Mouse (Mus musculus) lung, embryonic 16.5 days (tissue): Measurements from ENCODE around the gene Pdlim4. TPM values are rescaled to one million over a fixed set of nuclear protein-coding genes. Genes with fewer than 3 reads are reported as not detected.

Experiments
- ATAC-seq: fragments of 200-750 bp; cut with Nextera tagmentation; 2 replicates; pipeline ENCODE4 v1.8.0; 2017; ENCODE audit warnings: low read depth, mild to moderate bottlenecking, moderate library complexity
- H3K27ac ChIP-seq: fragments of 300-500 bp; sonication (generic); 2 replicates; pipeline ENCODE4 v1.5.1; 2014; ENCODE audit warnings: mild to moderate bottlenecking, control low read depth, low read length
- H3K27me3 ChIP-seq: fragments of 300-500 bp; sonication (generic); 2 replicates; pipeline ENCODE4 v1.6.1; 2014; ENCODE audit warnings: low read depth, low read length, mixed read lengths; ENCODE audit not compliant: control insufficient read depth, insufficient read depth
- H3K36me3 ChIP-seq: fragments of 300-500 bp; sonication (generic); 2 replicates; pipeline ENCODE4 v1.6.1; 2014; ENCODE audit warnings: low read length; ENCODE audit not compliant: control insufficient read depth, insufficient read depth
- H3K4me1 ChIP-seq: fragments of 300-500 bp; sonication (generic); replicated peaks from 2 replicates; pipeline ENCODE4 v1.6.1; 2014; ENCODE audit warnings: low read length, mixed read lengths; ENCODE audit not compliant: control insufficient read depth, insufficient read depth
- H3K4me2 ChIP-seq: fragments of 300-500 bp; sonication (generic); 2 replicates; pipeline ENCODE4 v1.6.1; 2014; ENCODE audit warnings: low read depth, low read length, control low read depth
- H3K4me3 ChIP-seq: fragments of 300-500 bp; sonication (generic); 2 replicates; pipeline ENCODE4 v1.5.1; 2014; ENCODE audit warnings: mild to moderate bottlenecking, low read length, control low read depth
- H3K9ac ChIP-seq: fragments of 300-500 bp; sonication (generic); 2 replicates; pipeline ENCODE4 v1.6.1; 2014; ENCODE audit warnings: low read length, control low read depth
- H3K9me3 ChIP-seq: fragments of 300-500 bp; sonication (generic); 2 replicates; pipeline ENCODE4 v1.6.1; 2016; ENCODE audit warnings: low read length; ENCODE audit not compliant: control insufficient read depth
- WGBS: fragments of 180-500 bp; shearing (Covaris S2); extraction: QIAGEN DNeasy Blood & Tissue Kit; methylation state at CpG from one replicate; pipeline ENCODE4 v1.1.7; 2014; 5-methylcytosine and 5-hydroxymethylcytosine counted together
- polyA plus RNA-seq: library from polyadenylated mRNA; unstranded; fragments of >200 nt; fragmentation: Nextera tagmentation; extraction: Ambion mirVana; gene quantifications from 2 replicates; pipeline ENCODE4 v1.2.1, GENCODE M21; 2015

Pdlim4 gene
- polyA plus RNA-seq, 1 experiment from 2014 or later: 15.6 TPM

GRCm38 (mm10) chr11:54111291-54111690, 42.5 kb upstream of the Pdlim4 start:
- 79% methylated on average over 7 of the region's 7 CpGs for WGBS
- H3K4me1 ChIP-seq: peaks cover 26% of the 10 kb centered on the region
- no peaks in the 10 kb centered on the region for H3K9me3 ChIP-seq
- no peak overlapping the region for H3K27ac ChIP-seq
- H3K36me3 ChIP-seq: no peaks in the 10 kb centered on the region
- H3K9ac ChIP-seq: no peak overlapping the region
- H3K27me3 ChIP-seq: no peaks in the 10 kb centered on the region
- H3K4me3 ChIP-seq: no peak overlapping the region
- no peak for ATAC-seq
- no peak overlapping the region for H3K4me2 ChIP-seq

- no peak for ATAC-seq
- Histone ChIP-seq H3K27ac (peak overlapping the region; percentile 48; the same call in 1 of the 2 replicates), H3K4me1 (peaks cover 23% of the 10 kb centered on the region), H3K4me3 (no peak overlapping the region), H3K4me2 (no peak overlapping the region), H3K27me3 (no peaks in the 10 kb centered on the region), H3K9ac (no peak overlapping the region), H3K36me3 (no peaks in the 10 kb centered on the region), H3K9me3 (no peaks in the 10 kb centered on the region)
- WGBS: 53% methylated on average over 5 of the region's 5 CpGs
These were observed 40.1 kb upstream of the Pdlim4 start for GRCm38 (mm10) chr11:54108894-54109293.

- Histone ChIP-seq H3K27me3 (no peaks in the 10 kb centered on the region), H3K4me1 (peaks cover 16% of the 10 kb centered on the region), H3K4me2 (no peak overlapping the region), H3K36me3 (no peaks in the 10 kb centered on the region), H3K9me3 (no peaks in the 10 kb centered on the region), H3K9ac (no peak overlapping the region), H3K27ac (no peak overlapping the region), H3K4me3 (no peak overlapping the region)
- no peak for ATAC-seq
- 61% methylated on average over 3 of the region's 3 CpGs for WGBS
These were observed 39.3 kb upstream of the Pdlim4 start for GRCm38 (mm10) chr11:54108131-54108530.

- Histone ChIP-seq H3K36me3 (no peaks in the 10 kb centered on the region), H3K9ac (no peak overlapping the region), H3K4me2 (no peak overlapping the region), H3K9me3 (no peaks in the 10 kb centered on the region), H3K4me1 (peaks cover 9% of the 10 kb centered on the region), H3K27ac (no peak overlapping the region), H3K27me3 (no peaks in the 10 kb centered on the region), H3K4me3 (no peak overlapping the region)
- WGBS: 78% methylated on average over 7 of the region's 7 CpGs
- no peak for ATAC-seq
These were observed 38.4 kb upstream of the Pdlim4 start for GRCm38 (mm10) chr11:54107239-54107638.

- 0 out of 2 replicates have a peak, but pooled peaks have one; percentile 21 for ATAC-seq
- no peaks in the 10 kb centered on the region for H3K9me3 ChIP-seq
- H3K4me2 ChIP-seq: no peak overlapping the region
- H3K36me3 ChIP-seq: no peaks in the 10 kb centered on the region
- WGBS: 91% methylated on average over 3 of the region's 3 CpGs
- H3K4me3 ChIP-seq: no peak overlapping the region
- H3K9ac ChIP-seq: no peak overlapping the region
- no peaks in the 10 kb centered on the region for H3K27me3 ChIP-seq
- H3K4me1 ChIP-seq: peaks cover 3% of the 10 kb centered on the region
- no peak overlapping the region for H3K27ac ChIP-seq
These were observed 37.9 kb upstream of the Pdlim4 start for GRCm38 (mm10) chr11:54106676-54107075.

GRCm38 (mm10) chr11:54105011-54105410, 36.2 kb upstream of the Pdlim4 start:
- 75% methylated on average over 6 of the region's 6 CpGs for WGBS
- H3K9me3 ChIP-seq: no peaks in the 10 kb centered on the region
- 0 out of 2 replicates have a peak, but pooled peaks cover 2% of the 10 kb centered on the region for H3K27me3 ChIP-seq
- no peak overlapping the region for H3K4me2 ChIP-seq
- no peak overlapping the region for H3K4me3 ChIP-seq
- no peak for ATAC-seq
- H3K36me3 ChIP-seq: no peaks in the 10 kb centered on the region
- no peak overlapping the region for H3K27ac ChIP-seq
- H3K4me1 ChIP-seq: peaks cover 8% of the 10 kb centered on the region
- no peak overlapping the region for H3K9ac ChIP-seq

- no peak overlapping the region for H3K9ac ChIP-seq
- H3K4me3 ChIP-seq: no peak overlapping the region
- WGBS: 71% methylated on average over 10 of the region's 10 CpGs
- 0 out of 2 replicates have a peak, but pooled peaks cover 2% of the 10 kb centered on the region for H3K27me3 ChIP-seq
- no peak overlapping the region for H3K4me2 ChIP-seq
- no peaks in the 10 kb centered on the region for H3K9me3 ChIP-seq
- peaks cover 8% of the 10 kb centered on the region for H3K4me1 ChIP-seq
- H3K36me3 ChIP-seq: no peaks in the 10 kb centered on the region
- ATAC-seq: no peak
- H3K27ac ChIP-seq: no peak overlapping the region
These were observed 34.1 kb upstream of the Pdlim4 start for GRCm38 (mm10) chr11:54102706-54103449.

GRCm38 (mm10) chr11:54101701-54102100, 32.9 kb upstream of the Pdlim4 start:
- H3K9me3 ChIP-seq: no peaks in the 10 kb centered on the region
- H3K4me1 ChIP-seq: peaks cover 5% of the 10 kb centered on the region; the same call in 1 of the 2 replicates
- no peaks in the 10 kb centered on the region for H3K36me3 ChIP-seq
- 0 out of 2 replicates have a peak, but pooled peaks cover 2% of the 10 kb centered on the region for H3K27me3 ChIP-seq
- peak overlapping the region; percentile 68 for H3K9ac ChIP-seq
- no peak overlapping the region for H3K27ac ChIP-seq
- H3K4me3 ChIP-seq: peak overlapping the region; percentile 62
- ATAC-seq: no peak
- H3K4me2 ChIP-seq: peak overlapping the region; percentile 95
- WGBS: 72% methylated on average over 9 of the region's 9 CpGs

GRCm38 (mm10) chr11:54100692-54101591, 32.1 kb upstream of the Pdlim4 start:
- H3K27me3 ChIP-seq: 0 out of 2 replicates have a peak, but pooled peaks cover 2% of the 10 kb centered on the region
- peak; percentile 93 for ATAC-seq
- no peak overlapping the region for H3K27ac ChIP-seq
- WGBS: under 1% methylated on average over 51 of the region's 83 CpGs
- peak overlapping the region; percentile 68 for H3K9ac ChIP-seq
- H3K36me3 ChIP-seq: no peaks in the 10 kb centered on the region
- H3K4me1 ChIP-seq: peaks cover 5% of the 10 kb centered on the region; the same call in 1 of the 2 replicates
- H3K9me3 ChIP-seq: no peaks in the 10 kb centered on the region
- peak overlapping the region; percentile 95 for H3K4me2 ChIP-seq
- peak overlapping the region; percentile 62 for H3K4me3 ChIP-seq
